Mouse (Mus musculus) adrenal gland, postnatal 25 days (tissue): ENCODE measurements around the gene Dnajc21. TPM values are rescaled to one million over a fixed set of nuclear protein-coding genes. Genes with fewer than 3 reads are reported as not detected.
"Not testable (repeated sequence)": the region's sequence is repeated elsewhere in the genome, so short reads cannot be mapped to it uniquely, and the experiment has no call there.

Experiments used
- DNase-seq: peaks from one replicate; pipeline ENCODE4 v3.0.0; 2021; ENCODE audit warnings: mixed read lengths
- long read RNA-seq: library from polyadenylated mRNA; stranded (forward); transcript quantifications from one replicate; pipeline ENCODE4 v2.0.0, GENCODE M21; 2021
- total RNA-seq: library from RNA; stranded (reverse); gene quantifications from 2 replicates; pipeline ENCODE4 v1.2.3, GENCODE M21; 2021

The Dnajc21 gene
- total RNA-seq: 35.7 and 50.6 TPM in 2 replicates
- long read RNA-seq, transcript Dnajc21-201 (12 exons, 2,060 nt): major isoform, 33 of 45 reads
- long read RNA-seq, partial matches to known transcripts: 6 of 45 reads
- long read RNA-seq, other reads (novel, unspliced or antisense): 6 of 45 reads

DNA sequence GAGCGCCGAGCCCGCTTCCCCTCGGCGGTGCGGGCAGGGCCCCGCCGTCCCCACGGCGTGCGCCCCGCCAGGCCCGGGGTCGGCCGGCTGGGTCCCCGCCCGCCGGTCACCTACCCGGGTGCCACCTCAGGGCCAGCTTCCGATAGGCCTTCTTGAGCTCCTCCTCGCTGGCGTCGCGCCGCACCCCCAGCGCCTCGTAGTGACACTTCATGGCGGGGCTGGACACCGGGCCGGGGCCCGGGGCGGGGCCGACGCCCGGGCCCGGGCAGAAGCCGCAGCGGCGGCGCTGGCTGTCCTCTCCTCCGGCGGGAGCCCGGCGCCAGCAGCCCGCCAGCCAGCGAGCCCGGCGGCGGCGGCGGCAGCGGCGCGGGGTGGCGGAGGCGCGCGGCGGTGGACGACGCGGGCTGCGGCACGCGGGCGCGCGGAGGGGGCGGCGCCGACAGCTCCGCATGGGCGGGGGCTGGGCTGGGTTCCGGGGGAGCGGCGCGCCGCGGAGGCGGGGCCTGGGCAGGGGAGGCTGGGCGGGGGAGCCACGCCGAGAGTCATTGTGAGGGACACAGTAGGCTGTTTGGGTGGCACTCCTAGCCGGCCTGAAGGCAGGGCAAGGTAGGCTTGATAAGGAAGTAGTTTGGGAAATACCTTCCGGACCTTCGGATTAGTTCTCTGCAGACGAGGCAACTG, at the start of gene Dnajc21:
Gene Dnajc21 (minus strand): TSS at position 366 of the 681 bp plus-strand sequence.
- peak; percentile 93 for DNase-seq

DNA sequence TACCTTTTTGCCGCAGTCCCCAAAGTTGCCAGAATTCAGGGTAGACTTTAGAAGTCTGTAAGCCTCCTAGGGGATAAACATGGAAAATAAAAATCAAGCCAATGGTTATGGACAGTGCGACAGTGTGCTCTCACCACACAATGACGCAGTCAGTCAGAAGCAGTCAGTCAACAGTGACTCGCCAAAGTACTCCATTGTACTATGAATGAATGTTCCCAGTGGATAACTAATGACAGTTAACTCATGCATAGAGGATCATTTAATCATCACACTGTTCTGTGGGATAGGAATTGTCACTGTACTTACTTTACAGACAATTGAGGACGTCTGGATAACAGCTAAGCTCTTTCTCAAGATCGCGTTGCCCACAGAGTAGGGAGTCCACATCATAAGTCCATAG, 44.9 kb upstream of the Dnajc21 start:
- no peak for DNase-seq

DNA sequence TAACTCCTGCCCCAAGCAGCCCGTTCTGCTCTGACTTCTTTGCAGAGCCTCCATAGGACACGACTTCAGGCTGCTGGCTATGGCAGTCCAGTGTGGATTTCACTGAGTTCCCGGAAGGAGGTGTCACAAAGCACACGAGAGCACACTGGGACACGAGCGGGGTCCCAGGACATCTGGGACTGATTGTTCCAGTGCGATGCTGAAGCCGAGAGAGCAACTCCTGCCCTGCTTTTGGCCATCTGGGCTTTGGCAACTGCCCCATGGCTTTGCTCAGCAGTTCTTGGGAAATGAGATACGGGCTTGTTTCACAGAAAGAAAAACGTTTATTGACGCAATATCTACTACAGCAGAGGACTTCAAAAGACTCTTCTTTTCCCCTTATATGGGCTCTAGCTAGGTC, 35.8 kb upstream of the Dnajc21 start:
- peak; percentile 13 for DNase-seq

DNA sequence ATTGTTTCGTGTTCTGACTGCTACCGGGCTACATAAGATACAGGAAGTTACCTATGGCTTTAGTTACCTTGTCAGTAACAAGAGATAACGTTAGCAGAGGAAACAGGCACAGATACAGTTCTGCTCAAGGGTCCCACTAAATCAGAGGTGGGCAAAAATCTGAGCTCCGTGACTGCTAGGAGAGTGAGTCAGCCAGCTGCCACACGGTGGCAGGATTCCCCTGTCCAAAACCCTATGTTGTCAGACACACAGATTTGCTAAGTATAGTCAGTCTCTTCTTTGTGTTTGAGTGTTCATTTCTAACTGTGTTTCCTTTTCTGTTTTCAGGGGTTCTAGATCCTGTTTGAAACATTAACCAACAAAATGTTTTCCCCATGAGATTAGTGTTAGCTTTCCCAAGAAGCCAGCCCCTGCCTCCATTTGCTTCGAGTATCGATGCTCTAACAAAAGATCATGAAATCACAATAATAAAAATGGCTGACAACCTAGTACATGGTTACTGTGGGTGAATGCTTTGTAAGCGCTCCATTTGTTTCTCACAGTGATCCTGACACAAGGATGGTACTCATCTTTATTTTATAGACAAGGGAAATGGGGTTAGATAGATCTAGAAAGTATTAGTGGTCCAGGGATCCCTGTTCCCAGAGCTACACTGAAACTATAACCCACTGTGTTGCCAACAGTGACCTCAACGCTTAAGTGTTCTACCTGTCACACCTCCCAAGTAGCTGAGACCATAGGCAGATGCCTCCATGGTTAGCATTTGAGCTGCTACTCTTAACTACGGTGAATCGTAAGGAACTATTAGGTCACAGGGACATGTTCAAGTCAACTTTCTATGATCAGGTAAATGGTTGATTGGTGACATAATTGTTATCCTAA, 30.8 kb upstream of the Dnajc21 start:
- DNase-seq: peak; percentile 53

DNA sequence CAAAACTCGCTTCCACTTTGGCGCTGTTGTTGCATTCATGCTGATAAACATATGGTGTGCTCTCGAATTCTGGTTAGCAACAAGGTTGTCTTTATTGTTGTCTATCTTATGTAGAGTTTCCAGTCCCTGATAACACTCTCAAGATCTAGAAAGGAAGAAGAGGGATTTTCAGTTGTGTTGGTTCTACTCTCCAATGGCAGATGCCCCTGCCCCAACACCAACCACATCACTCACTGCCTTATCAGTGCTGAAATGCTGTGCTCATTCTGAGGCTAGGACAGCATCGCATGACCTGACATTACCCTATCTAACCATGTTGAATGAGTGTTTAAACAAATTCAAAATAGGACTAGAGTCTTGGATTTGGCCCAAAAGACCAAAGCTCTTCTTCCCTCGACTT, 29.7 kb upstream of the Dnajc21 start:
- no peak for DNase-seq

DNA sequence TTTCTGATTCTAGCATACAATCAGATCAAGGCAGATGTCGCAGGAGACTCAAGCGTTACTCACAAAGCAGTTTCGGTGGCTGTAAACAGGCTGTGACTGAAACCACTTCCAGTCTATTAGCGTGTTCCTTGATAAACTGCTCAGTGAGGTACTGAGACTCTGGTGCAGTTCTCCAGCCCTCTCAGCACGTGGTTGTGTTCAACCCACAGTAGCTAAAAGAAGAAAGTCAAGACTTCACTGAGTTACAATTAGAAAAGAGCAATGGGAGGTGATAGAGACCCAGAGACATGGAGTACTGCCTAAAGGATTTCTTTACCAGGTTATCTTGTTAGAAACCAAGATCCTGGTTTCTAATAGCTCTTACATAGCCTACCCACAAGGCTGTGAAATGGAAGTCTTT, 29.3 kb upstream of the Dnajc21 start:
- DNase-seq: no peak

DNA sequence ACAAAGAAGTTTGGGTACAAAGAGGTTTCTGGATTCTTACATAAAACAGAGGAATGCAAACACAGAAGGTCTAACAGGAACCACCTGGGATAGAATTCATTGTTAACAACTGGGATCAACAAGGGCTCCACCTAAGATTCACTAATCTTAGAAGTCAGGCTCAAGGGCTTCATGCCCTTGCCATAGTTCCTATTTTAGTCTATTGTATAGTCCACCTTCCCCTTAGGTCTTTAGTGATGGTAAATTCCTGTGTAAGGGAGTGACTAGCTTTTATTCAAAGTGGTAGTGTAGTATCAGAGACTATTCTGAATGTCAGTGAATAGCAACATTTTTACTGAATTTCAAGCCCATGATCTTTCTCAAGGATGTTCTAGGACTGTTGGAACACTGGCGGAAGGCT, 26.4 kb upstream of the Dnajc21 start:
- not testable (repeated sequence) for DNase-seq

DNA sequence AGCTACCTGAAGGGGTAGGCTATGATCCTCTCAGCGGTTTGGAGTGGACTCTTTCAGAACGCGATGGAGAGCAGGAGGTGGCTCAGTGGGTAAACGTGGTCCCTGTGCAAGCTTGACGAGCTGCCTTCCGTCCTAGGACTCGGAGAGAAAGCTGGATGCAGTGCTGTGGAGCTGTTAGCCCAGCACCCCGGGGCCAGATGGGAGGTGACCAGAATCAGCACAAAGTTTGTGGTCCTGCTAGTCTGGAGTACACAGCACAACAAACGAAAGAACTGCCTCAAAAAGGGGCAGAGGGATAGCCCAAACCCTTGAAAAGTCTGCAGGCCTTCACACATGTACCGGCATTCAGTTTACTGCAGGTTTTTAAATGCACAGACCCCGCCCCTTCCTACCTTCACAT, 25.6 kb upstream of the Dnajc21 start:
- DNase-seq: no peak

DNA sequence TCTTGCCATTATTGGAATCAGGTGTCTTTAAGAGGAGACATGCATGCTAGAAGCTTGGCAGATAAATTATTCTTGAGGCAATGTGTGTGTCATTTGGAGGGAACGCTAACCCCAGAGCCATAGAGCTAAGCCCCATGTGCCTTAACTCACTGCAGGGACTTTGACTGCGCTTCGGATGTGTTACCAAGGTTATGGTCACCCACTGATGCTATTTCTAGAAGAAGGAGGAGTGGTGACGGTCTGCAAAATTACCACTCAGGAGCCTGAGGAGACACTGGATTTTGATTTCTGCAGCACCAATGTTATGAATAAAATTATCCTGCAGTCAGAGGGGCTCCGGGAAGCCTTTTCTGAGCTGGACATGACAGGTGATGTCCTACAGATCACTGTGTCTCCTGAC, 19.8 kb upstream of the Dnajc21 start:
- no peak for DNase-seq

DNA sequence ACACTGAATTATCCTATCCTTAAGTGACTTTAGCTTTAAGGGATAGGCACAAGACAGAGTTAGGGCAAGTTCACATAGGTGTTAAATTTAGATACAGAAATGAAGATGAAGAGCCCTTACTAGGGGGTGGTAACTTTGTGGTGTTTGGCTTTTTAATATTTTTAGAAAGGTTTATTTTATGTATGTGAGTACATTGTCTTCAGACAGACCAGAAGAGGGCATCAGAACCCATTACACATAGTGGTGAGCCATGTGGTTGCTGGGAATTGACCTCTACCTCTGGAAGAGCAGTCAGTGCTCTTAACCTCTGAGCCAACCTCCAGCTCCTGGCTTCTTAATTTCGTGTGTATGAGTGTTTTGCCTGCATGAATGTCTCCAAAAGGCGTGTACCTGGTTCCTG, 16.9 kb upstream of the Dnajc21 start:
- no peak for DNase-seq

DNA sequence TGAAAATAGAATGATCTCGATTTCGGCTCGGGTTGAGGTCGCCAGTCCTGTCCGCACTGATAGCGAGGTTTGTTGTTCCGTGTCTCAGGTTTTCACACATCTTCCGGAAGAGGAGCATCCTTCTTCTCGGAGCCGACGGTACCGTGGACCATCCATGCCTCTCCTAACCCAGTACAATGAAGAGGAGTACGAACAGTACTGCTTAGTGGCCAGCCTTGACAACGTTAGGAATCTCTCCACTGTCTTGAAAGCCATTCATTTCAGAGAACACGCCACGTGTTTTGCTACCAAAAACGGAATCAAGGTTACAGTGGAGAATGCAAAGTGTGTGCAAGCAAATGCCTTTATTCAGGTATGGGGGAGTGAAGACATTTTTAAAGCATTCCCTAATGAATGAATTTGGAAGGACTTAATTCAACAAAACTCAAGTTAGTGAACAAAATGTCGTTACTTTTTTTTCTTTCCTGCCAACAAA, 16.1 kb upstream of the Dnajc21 start:
- no peak for DNase-seq

DNA sequence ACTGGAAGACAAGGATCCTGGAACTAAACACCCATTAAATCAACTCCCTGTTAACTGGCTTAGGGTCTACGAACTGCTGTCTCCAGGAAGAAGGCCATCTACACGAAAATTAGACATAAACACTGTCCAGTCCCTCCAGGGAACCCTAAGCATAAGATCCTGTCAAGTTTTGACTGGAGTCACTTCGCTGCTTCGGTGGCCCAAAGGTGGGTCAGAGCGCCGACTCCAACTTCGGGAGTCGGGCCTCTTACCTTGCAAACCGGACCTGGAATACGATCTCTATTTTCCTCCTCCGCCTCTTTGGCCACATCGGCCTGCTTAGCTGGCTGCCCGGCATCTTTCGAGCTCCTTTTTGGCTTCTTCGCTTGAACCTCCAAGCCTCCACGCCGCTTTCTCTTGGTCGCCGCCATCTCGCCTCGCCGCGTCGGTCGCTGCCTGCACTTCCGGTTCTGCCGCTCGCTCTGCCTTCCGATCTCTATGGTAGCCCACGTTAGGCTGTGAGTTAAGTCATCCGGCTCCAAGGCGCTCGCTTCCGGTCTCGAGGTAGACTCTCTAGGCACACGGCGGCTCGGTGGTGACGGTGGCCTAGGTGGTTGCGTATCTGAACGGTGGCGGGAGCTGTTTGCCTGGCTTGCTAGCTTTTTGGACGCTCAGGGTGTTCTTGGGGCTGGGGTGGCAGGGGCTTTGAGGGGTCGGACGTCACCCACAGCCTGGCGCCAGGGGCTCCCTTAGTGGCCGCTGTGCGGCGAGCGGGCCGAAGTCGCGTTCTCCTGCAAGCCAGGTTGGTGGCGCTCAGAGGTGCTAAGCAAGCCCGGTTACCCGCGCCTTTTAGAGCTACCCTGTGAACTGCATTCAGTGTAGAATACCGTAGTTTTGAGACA, 15.4 kb upstream of the Dnajc21 start, which contains the start of the genes Brix1 and Rad1:
Gene Brix1 (minus strand): TSS at position 464 of the 881 bp plus-strand sequence.
Gene Rad1 (plus strand): TSS at position 535 of the 881 bp plus-strand sequence.
- DNase-seq: peak; percentile 90

DNA sequence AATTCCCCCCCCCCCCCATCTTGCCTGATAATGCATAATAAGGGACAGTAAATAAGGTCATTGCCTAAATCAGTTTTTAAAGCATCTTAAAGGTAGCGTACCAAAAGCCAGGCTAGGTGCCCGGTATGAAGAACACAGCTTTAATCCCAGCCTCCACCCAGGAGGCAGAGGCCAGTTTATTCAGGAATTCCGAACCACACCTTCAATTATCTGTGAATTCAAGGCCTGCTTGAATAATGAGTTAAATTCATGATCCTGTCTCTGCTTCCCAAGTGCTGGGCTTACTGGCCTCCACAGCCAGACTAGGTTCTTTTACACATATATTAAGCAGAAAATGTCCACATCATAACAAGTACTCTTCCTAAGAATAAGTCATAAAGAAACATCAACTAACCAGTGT, 625 bp upstream of the Dnajc21 start:
- DNase-seq: no peak

DNA sequence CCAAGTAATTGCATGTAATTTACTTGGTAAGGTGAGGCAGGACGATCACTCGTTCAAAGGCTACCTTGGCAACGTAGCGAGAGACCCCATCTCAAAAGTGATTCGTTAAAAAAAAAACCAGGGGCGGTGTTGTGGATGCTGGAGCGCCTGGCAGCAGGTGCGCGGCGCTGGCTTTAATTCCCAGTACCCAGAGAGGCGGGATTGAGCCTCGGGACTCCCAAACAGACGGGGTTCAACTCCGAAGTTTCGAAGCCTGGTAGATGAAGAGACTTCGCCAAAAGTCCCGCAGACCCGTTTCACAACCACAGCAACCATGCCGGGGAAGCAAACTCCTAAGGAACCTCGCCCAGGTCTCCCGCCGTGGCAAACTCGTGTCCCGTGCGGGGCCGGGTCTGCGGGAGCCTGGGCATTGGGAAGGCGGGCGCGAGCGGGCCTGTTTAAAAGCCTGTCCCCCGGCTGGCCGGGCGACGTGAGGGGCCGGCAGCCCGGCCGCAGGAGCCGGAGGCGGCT, 620 bp downstream of the Dnajc21 start:
- peak; percentile 22 for DNase-seq

DNA sequence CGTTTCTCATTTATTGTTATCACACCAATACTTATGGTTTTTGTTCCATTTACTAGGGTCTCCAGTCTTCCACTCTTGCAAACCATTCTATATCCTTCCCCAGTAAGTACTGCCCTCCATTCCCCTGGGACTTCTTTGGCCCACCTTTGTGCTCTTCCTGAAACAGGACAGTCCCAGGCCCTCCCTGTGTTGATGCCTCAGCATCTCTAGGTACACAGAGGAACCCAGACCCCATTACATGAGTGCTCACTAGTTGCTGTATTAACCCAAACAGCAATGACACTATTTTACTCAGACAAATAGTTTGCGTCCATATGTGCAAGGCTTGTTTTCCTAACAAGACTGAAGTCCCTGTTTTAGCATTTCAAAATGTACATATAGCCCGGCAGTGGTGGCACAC, 1.6 kb downstream of the Dnajc21 start:
- no peak for DNase-seq

DNA sequence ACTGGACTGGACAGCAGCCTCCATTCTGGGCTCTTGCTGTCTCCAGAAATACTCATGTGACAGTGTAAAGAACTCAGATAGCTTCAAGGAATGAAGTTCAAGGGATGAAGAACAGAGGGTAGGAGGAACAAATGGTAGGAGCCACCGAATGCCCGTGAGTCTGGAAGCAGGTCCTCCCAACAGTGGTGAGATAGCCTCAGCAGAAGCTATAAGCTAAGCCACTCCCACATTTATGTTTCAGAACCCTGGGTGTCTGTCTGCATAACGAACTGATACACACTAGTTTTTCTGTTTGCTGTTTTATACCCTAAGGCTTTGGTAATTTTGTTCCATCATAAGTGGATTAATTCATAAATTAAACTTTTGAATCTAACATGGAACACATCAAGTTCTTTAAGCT, 5.6 kb downstream of the Dnajc21 start:
- DNase-seq: no peak

DNA sequence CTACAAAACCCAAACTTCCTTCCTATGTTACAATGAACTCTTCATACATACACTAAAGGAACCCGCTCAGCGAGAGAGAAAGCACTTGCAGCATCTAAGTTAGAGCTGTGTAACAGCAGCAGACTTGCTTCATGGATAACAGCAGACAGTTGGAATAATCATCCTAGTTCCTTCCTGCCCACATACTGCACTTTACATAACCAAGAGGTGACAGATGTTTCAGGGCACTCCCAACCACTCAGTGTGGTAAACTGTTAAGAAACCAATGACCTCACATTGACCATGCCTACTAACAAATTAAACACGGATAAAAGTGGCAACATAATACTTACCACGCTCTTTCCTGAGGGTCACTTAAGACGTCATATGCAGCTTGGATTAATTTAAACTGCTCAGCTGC, 6.8 kb downstream of the Dnajc21 start:
- DNase-seq: no peak

DNA sequence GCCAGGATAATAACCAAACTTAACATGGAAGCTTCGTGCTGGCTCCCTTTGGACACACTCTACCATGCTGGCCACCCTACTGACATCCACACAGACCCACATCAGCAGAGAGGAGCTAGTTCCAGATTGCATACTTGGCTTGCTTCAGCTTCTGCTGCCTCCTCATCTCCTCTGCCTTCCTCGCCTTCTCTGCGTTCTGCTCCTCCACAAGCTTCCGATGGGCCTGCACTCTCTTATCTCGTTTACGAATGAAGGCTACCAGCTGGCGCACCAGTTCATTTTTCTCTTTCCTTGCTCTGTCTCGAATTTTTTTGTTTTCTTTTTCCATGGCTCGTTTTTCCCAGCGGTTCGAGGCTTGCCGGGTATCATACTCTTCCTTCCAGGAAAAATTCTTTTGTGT, 9.3 kb downstream of the Dnajc21 start:
- no peak for DNase-seq

DNA sequence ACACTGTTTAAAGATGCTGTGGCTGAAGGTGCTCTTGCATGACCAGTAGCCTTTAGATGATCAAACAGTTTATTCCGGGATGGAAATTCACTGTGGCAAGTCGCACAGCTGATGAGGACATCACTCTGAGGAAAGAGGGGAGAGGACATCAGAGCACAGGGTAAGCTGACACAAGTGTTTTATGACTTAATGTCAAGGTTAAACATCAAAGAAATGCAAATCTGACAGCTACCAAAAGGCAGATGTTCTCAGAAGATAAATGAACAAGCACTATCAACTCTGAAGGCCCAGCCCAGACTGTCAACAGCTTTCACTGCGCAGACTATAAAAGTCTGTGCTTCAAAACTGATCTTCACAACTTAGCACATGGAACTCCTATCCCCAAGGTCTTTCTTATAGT, 23.2 kb downstream of the Dnajc21 start:
- DNase-seq: peak; percentile 6

DNA sequence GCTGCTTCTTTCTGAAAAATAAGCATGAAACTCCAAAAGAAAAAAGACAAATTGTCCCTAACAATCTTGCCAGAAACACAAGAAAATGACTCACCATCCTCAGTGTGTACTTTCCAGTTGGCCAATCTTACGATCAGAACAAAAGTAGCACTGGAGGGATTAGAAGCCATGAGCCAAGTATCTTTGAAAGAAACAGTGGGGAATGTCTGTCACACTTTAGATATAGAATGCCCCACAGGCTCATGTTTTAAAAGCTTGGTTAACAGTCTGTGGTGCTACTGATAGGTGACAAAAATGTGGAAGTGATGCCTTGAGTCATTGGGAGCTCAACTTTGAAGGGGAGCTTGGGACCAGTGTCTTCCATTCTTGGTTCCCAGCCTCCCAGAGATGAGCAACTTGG, 28.0 kb downstream of the Dnajc21 start:
- no peak for DNase-seq

DNA sequence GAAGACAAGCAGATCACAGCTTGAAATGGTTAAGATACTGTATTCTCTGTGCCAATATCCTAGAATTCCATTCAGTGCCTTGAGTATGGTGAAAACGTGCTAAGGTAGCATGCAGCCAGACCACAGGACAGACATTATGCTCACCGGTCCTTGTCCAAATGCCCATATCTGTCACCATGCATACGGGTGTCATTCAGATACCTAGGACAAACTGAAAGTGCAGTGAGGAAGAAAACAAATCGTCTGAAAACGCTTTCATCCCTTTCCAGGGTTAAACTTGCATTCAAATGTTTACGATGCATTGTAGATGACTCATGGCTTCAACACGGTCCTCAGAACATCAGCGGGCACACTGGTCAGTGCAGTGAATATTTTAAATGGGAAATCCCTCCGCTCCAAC, 28.8 kb downstream of the Dnajc21 start:
- no peak for DNase-seq

DNA sequence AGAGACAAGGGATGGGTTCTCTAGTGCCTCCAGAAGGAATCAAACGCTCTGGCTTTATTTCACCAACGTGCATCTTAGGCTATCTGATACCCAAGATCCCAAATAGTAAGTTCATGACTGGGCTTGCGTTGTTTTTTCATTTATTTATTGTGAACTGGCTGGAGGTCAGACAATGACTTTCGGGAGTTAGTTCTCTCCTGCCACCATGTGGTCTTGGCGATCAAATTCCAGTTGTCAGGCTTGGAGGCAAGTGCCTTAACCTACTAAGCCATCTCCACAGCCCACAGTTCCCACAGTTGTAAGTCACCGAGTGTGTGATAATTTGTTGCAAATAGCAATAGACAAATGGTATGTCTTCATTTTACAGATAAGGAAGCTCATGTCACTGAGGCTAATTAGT, 30.4 kb downstream of the Dnajc21 start:
- DNase-seq: peak; percentile 20
